Mouse (Mus musculus) thymus, postnatal 0 days (tissue): ENCODE measurements around the gene Kif18b. TPM values are rescaled to one million over a fixed set of nuclear protein-coding genes. Genes with fewer than 3 reads are reported as not detected.

Source experiments
- DNase-seq: peaks from one replicate; pipeline ENCODE4 v3.0.0-alpha.2; 2015; ENCODE audit warnings: low spot score
- polyA plus RNA-seq: library from polyadenylated mRNA; unstranded; fragments of >200 nt; fragmentation: Nextera tagmentation; extraction: Ambion mirVana; gene quantifications from 2 replicates; pipeline ENCODE4 v1.2.1, GENCODE M21; 2015

Kif18b gene
- polyA plus RNA-seq, 1 experiment from 2014 or later = 8.4 TPM

DNA sequence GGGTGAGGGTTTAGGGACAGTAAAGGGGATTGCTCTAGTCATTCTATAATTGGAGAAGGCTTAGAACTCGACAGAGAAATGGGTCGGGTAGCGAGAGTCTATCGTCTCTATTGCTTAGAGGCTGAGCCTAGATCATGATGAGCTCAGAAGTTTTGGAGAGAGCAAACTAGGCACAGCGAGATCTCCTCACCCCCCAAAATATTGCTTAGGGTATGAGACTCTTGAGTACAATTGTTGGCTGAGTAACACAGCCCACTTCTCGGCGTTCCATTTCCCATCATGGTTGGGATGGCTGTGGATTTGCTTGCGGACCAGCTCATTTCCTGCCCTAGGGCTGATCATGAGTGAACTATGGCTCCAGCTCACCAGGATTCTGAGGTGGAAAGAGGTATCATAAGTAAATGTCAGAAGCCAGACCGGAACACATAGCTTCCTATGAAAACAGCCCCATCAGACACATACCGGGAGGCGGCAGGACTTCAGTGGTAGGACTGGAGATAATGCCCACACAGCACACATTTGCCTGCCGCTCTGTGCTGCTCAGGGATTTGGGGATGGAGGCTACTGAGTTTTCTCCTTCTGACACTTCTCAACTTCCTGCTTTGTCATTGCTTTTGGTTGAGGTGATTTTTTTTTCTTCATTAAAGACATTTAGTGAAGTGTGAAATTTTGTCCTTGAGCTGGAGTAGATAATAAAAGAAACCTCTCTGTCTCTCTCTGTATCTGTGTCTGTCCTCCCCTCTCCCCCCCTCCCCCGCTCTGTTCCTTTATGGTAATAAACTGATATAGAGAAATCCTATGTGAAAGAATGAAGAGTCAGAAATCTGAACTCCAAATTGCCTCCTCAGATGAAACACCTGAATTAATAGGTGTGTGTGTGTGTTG is 43.4 kb downstream of the Kif18b start:
- no peak for DNase-seq

DNA sequence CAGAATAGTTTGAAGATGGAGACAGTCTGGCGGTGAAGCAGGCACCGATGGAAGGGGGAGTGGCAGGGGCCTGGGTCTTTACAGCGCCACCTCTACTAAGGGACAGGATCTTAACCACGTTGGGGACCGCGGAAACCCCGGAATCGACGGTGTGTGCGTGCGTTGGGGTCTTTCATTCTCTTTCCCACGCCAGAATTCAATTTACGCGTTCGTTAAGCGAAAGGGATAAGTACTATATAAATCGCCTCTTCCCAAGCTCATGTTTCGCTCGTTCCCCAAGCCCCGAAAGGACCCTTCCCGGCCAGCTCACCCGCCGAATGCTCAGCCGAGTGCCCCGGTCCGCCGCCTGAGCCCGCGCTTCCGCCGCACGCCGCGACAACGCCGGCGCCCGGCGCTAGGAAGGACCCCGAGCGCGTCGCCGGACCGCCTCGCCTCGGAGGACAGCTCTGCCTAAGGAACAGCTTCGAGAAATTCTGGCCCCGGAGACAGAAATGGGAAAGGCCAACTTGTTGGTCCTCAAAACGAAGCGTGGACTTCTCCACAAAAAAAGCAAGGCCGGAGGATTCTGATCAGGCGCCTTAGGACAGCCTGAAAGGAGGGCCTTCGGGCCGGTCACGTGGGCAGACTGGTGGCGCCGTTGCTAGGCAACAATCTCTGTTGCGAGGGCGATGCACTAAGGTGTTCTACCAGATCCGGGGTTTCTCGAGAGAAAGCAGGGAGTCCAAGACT is 44.2 kb downstream of the Kif18b start, which contains the start of the genes Eftud2 and Ccdc103:
Gene Eftud2 (minus strand): TSS at position 401 of the 729 bp plus-strand sequence.
Gene Ccdc103 (plus strand): TSS at position 620 of the 729 bp plus-strand sequence.
- DNase-seq = peak; percentile 93

DNA sequence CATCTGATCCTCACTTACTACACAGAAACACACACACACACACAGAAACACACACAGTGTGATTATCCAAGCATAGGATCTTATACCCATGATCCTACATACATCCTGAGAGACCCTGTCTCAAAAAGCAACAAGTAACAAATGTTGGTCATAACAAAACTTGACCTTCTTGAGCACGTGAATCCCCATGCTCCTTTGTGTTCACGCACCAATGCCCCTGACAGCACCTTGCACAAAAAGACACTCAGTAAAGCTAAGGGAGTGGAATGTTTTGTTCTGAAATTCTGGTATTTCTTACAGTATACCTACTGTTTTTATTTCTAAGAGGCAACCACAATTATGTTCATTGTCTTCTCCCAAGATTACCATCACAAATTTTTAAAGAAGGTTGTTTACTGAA is 45.4 kb downstream of the Kif18b start:
- DNase-seq = no peak

DNA sequence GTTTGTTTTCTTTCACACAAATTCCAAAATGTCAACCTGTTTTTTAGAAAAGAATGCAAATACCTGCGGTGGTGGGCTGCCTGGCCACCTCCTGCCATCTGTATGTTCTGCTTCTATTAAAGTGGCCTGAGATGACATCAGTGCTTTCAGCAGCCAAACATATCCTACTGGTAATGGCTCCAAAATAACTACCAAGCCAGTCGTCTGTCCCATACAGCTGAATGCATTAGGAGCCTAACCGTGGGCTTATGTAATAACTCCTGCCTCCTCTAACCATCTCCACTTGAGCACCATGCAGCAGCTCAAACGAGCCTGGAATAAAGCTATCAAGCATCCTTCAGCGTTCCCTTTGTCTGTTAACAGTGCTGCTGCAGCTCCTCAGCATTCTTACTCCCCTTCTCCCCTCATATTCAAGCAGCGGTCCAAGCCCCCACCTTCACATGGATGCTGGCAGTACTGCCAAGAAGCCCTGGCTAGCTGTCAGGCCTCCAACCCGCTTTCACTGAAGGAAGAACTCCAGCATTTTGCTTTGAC is 50.1 kb downstream of the Kif18b start:
- no peak for DNase-seq

DNA sequence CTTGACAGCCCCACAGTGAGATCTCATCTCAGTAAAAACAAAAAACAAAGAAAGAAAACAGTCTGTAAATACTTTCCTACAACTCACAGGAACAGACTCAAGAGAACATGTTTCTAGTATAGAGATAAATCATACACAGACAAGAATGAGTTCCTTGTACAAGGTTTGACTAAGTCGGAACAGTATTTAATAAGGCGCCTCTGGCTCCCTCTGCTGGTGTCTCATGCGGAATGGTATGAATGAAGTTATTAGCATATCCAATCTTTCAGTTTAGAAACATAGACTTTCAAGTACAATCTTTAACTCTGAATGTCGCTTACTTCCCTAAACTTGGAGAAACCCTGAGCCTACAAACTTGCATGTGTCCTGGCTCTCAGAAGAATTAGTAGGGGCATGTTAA is 60.7 kb downstream of the Kif18b start:
- DNase-seq = peak; percentile 67

DNA sequence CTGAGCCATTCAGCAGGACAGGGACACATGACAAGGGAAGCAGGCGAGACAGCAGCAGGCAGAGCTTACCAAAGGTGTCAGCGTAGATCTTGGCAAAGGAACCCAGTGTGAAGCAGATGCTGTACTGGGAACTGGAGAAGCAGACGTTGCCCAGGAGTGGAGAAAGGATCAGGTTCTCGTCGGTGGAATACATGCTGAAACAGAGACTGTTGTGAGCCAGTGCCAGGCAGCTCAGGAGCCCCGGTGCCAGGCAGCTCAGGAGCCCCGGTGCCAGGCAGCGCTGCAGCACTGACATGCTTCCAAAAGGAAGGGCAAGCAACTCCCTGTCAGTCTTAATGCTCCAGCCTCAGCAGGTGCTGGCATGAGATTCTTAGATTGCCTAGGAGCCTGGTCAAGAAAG is 65.0 kb downstream of the Kif18b start:
- no peak for DNase-seq

- DNase-seq = no peak
Measured at GRCm38 (mm10) chr11:102858951-102859350, 66.0 kb downstream of the Kif18b start.

DNA sequence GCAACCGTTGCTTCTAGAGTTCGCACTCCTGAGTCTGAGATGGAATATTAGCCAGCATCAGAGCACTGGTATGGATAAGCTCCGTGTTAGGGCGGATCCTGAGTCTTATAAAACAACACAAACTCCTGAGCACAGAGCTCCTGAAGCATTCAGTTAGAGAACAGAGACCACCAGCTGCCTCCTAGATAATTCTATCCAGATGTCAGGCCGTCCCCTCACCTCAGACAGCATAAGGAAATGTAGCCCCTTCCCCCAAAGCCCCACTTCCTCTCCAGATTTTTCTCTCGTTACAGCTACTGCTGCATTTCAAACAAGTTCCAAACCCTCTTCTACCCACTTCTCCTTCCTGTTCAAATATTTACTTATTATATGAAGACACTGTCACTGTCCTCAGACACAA is 69.0 kb downstream of the Kif18b start:
- DNase-seq = no peak

Other genes starting within 250 kb of the Kif18b start
- 37.1 and 38.5 TPM in 2 replicates for gene Ccdc43, start 227.3 kb downstream of the Kif18b start, polyA plus RNA-seq
- 1.4 and 1.7 TPM in 2 replicates for gene Adam11, start 163.7 kb downstream of the Kif18b start, polyA plus RNA-seq
- gene Gjc1, start 105.4 kb downstream of the Kif18b start, polyA plus RNA-seq = 4.8 TPM in 2 replicates
- 4.2 and 4.8 TPM in 2 replicates for gene Higd1b, start 89.3 kb downstream of the Kif18b start, polyA plus RNA-seq
- gene Eftud2, start 44.1 kb downstream of the Kif18b start, polyA plus RNA-seq = 160 and 164 TPM in 2 replicates
- gene Ccdc103, start 43.9 kb downstream of the Kif18b start, polyA plus RNA-seq = 0.12 and 0.54 TPM in 2 replicates
- gene Fam187a, start 40.0 kb downstream of the Kif18b start, polyA plus RNA-seq = not detected in 2 replicates
- 0.84 and 0.92 TPM in 2 replicates for gene Gfap, start 24.2 kb downstream of the Kif18b start, polyA plus RNA-seq
- gene C1ql1, start 21.6 kb upstream of the Kif18b start, polyA plus RNA-seq = 0.12 TPM in 1 of 2 replicates, not detected in the other
- 81.6 and 85.6 TPM in 2 replicates for gene Nmt1, start 103.1 kb upstream of the Kif18b start, polyA plus RNA-seq
- 31.3 and 39.8 TPM in 2 replicates for gene Dcakd, start 103.2 kb upstream of the Kif18b start, polyA plus RNA-seq
- 1.2 and 1.3 TPM in 2 replicates for gene Plcd3, start 176.5 kb upstream of the Kif18b start, polyA plus RNA-seq
- gene Acbd4, start 176.6 kb upstream of the Kif18b start, polyA plus RNA-seq = 22.0 and 23.5 TPM in 2 replicates
- 4.9 and 5.9 TPM in 2 replicates for gene Hexim1, start 191.1 kb upstream of the Kif18b start, polyA plus RNA-seq
- gene Hexim2, start 207.3 kb upstream of the Kif18b start, polyA plus RNA-seq = 6.9 and 8.9 TPM in 2 replicates
- gene Fmnl1, start 246.0 kb upstream of the Kif18b start, polyA plus RNA-seq = 56.9 and 59.8 TPM in 2 replicates